In genomic region chr13:9763100-9763827, GRCm38 (mm10) we compare ENCODE assay signal across 8 mouse cellular contexts. TPM values are rescaled to one million over a fixed set of nuclear protein-coding genes. Genes with fewer than 3 reads are reported as not detected.
DNase-seq lines count a peak whose midpoint lies in the region; ATAC-seq and TF ChIP-seq lines count a peak whose summit lies in the region.

No protein-coding gene starts in this region.

- peak overlapping the region; percentile 86 for H3K4me3 ChIP-seq in bone marrow, adult 2 months (replicated peaks; ENCODE audit: control insufficient read depth, low read depth, low read length)
- peak overlapping the region; percentile 81 for H3K4me3 ChIP-seq in forebrain, embryonic 13.5 days
- H3K4me3 ChIP-seq in kidney, postnatal 0 days (replicated peaks; ENCODE audit: low read depth, low read length) = peak overlapping the region; percentile 91
- peak overlapping the region; percentile 82 for H3K4me3 ChIP-seq in midbrain, embryonic 15.5 days

- peak overlapping the region; percentile 76 for H3K4me2 ChIP-seq in forebrain, embryonic 13.5 days
- H3K4me2 ChIP-seq in kidney, postnatal 0 days (ENCODE audit: low read length) = peak overlapping the region; percentile 78
- H3K4me2 ChIP-seq in midbrain, embryonic 15.5 days = peak overlapping the region; percentile 71

- H3K4me1 ChIP-seq in bone marrow, adult 2 months (ENCODE audit: control insufficient read depth, insufficient read depth, low read length) = no peaks in the 10 kb centered on the region; the same call in 1 of the 2 replicates
- peaks cover 56% of the 10 kb centered on the region for H3K4me1 ChIP-seq in forebrain, embryonic 13.5 days
- peaks cover 24% of the 10 kb centered on the region; the same call in 1 of the 2 replicates for H3K4me1 ChIP-seq in kidney, postnatal 0 days (replicated peaks; ENCODE audit: insufficient read depth, low read length)
- H3K4me1 ChIP-seq in midbrain, embryonic 15.5 days = peaks cover 41% of the 10 kb centered on the region

- no peaks in the 10 kb centered on the region for H3K9me3 ChIP-seq in forebrain, embryonic 13.5 days (replicated peaks)
- no peaks in the 10 kb centered on the region for H3K9me3 ChIP-seq in kidney, postnatal 0 days (replicated peaks; ENCODE audit: low read length)
- no peaks in the 10 kb centered on the region for H3K9me3 ChIP-seq in midbrain, embryonic 15.5 days

- peak overlapping the region; percentile 98 for H3K9ac ChIP-seq in forebrain, embryonic 13.5 days
- peak overlapping the region; percentile 100 for H3K9ac ChIP-seq in kidney, postnatal 0 days (ENCODE audit: low read depth, low read length)
- peak overlapping the region; percentile 94 for H3K9ac ChIP-seq in midbrain, embryonic 15.5 days

- peak overlapping the region; percentile 88 for H3K27ac ChIP-seq in bone marrow, adult 2 months (ENCODE audit: control insufficient read depth, insufficient read depth, low read depth, low read length, poor library complexity)
- H3K27ac ChIP-seq in forebrain, embryonic 13.5 days = peak overlapping the region; percentile 99
- H3K27ac ChIP-seq in kidney, postnatal 0 days = peak overlapping the region; percentile 99
- H3K27ac ChIP-seq in midbrain, embryonic 15.5 days = peak overlapping the region; percentile 100

- TF ChIP-seq CTCF in bone marrow, adult 2 months (IDR thresholded peaks at IDR 0.05; ENCODE audit: control insufficient read depth, insufficient read depth, low read length) = no peak
- TF ChIP-seq CTCF in kidney, postnatal 0 days (IDR thresholded peaks at IDR 0.05; ENCODE audit: low read depth) = no peak

- 2% methylated on average over 21 of the region's 21 CpGs for WGBS in bone marrow, adult 2 months
- WGBS in forebrain, embryonic 13.5 days = 3% methylated on average over 21 of the region's 21 CpGs
- WGBS in kidney, postnatal 0 days = under 1% methylated on average over 21 of the region's 21 CpGs
- WGBS in midbrain, embryonic 15.5 days = 4% methylated on average over 21 of the region's 21 CpGs

- H3K27me3 ChIP-seq in forebrain, embryonic 13.5 days = no peaks in the 10 kb centered on the region
- H3K27me3 ChIP-seq in kidney, postnatal 0 days (ENCODE audit: insufficient read depth, low read length) = no peaks in the 10 kb centered on the region
- H3K27me3 ChIP-seq in midbrain, embryonic 15.5 days (replicated peaks) = no peaks in the 10 kb centered on the region

- no peaks in the 10 kb centered on the region for H3K36me3 ChIP-seq in forebrain, embryonic 13.5 days (ENCODE audit: poor library complexity, severe bottlenecking)
- no peaks in the 10 kb centered on the region for H3K36me3 ChIP-seq in kidney, postnatal 0 days (ENCODE audit: insufficient read depth, low read length)
- no peaks in the 10 kb centered on the region for H3K36me3 ChIP-seq in midbrain, embryonic 15.5 days (replicated peaks)

- DNase-seq in right cerebral cortex, postnatal 10 days (ENCODE audit: low spot score in 2 of 2) = peak; percentile 33 to 46
- no peak for DNase-seq in right cerebral cortex, postnatal 4 days
- peak; percentile 56 for DNase-seq in kidney, postnatal 0 days (ENCODE audit: low spot score)
- no peak for DNase-seq in ovary, postnatal 36 days (ENCODE audit: low spot score)
- no peak for DNase-seq in urinary bladder, adult 2 months (ENCODE audit: low spot score)

- TF ChIP-seq POLR2A in bone marrow, adult 2 months (IDR thresholded peaks at IDR 0.05; ENCODE audit: borderline replicate concordance, control insufficient read depth, low read depth, low read length) = no peak

- peak; percentile 22 for ATAC-seq in forebrain, embryonic 13.5 days
- ATAC-seq in kidney, postnatal 0 days (replicated peaks; ENCODE audit: low FRiP score, low read depth) = peak; percentile 33
- ATAC-seq in midbrain, embryonic 15.5 days (replicated peaks) = peak; percentile 54

RNA-seq across cellular contexts. Expression of gene Zmynd11, which starts 1.9 kb away (rescaled TPM):
- 24.7 and 45.9 TPM in 2 replicates for polyA plus RNA-seq in bone marrow, adult 2 months (2011; ENCODE audit: insufficient read depth, insufficient read length, low replicate concordance, missing spikeins)
- polyA plus RNA-seq in forebrain, embryonic 13.5 days (2015; fragmentation: Nextera tagmentation; extraction: Ambion mirVana) = 139 and 142 TPM in 2 replicates
- polyA plus RNA-seq in kidney, postnatal 0 days (2015; fragmentation: Nextera tagmentation; extraction: Ambion mirVana) = 67.1 and 71.3 TPM in 2 replicates
- polyA plus RNA-seq in midbrain, embryonic 15.5 days (2015; fragmentation: Nextera tagmentation; extraction: Ambion mirVana) = 174 and 181 TPM in 2 replicates
- polyA plus RNA-seq in urinary bladder, adult 2 months (2012; rRNA removed) = 150 and 167 TPM in 2 replicates

Comparison
In these comparisons a context has a peak if more than half of its experiments do, and no peak if none do; other contexts are left out.
1. DNase-seq: peak in right cerebral cortex, postnatal 10 days (2 of 2) and kidney, postnatal 0 days (single experiment); none in right cerebral cortex, postnatal 4 days (single experiment), ovary, postnatal 36 days (single experiment) and urinary bladder, adult 2 months (single experiment).
2. Peak in every context shown above with its lines, with median percentiles within 50 percentile points of each other: H3K27ac ChIP-seq, H3K4me3 ChIP-seq, ATAC-seq, H3K4me2 ChIP-seq and H3K9ac ChIP-seq.